In the genomic region with DNA sequence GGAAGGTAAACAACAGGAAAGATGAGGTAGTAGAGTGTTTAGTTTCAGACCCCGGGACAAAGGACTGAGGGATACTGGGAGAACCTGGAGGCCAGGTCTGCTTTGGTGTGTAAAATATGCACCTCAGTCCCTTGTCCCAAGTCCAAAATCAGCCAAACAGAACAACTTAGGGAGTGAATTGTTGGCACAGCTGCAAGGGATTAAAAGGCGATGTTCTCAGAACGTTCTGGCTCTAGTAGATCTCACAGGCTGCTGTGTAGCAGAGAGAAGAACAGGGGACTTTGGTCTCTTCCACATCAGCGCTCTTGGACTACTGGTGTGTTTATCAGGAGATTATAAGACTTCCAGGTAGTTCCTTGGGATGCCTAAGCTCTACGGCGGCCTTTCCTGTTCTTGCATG, we compare ENCODE assay signal across 12 mouse cellular contexts. TPM values are rescaled to one million over a fixed set of nuclear protein-coding genes. Genes with fewer than 3 reads are reported as not detected.
"Had no signal": no experiment of that assay in that cellular context is flagged by ENCODE, and none has a peak within 500 bp of the region (broad histone marks: within the 10 kb centered on the region; RNA-seq: fewer than 3 reads in every experiment).

No protein-coding gene starts in this region.

- H3K9ac ChIP-seq: hindbrain, embryonic 14.5 days; intestine, embryonic 15.5 days; liver, embryonic 14.5 days; midbrain, embryonic 12.5 days; neural tube, embryonic 13.5 days had no signal

- ATAC-seq: intestine, embryonic 15.5 days; midbrain, embryonic 16.5 days had no signal

- H3K36me3 ChIP-seq: intestine, embryonic 15.5 days; midbrain, embryonic 12.5 days; neural tube, embryonic 13.5 days had no signal

- H3K27me3 ChIP-seq: intestine, embryonic 15.5 days; midbrain, embryonic 12.5 days; neural tube, embryonic 13.5 days had no signal

- H3K9me3 ChIP-seq: intestine, embryonic 15.5 days; midbrain, embryonic 12.5 days; neural tube, embryonic 13.5 days had no signal

- H3K4me3 ChIP-seq: intestine, embryonic 15.5 days; left cerebral cortex, adult 2 months; midbrain, embryonic 12.5 days; neural tube, embryonic 13.5 days had no signal

- DNase-seq: liver; lung, adult 18-20 months had no signal

- H3K27ac ChIP-seq: hindbrain, embryonic 14.5 days; intestine, embryonic 15.5 days; left cerebral cortex, adult 2 months; liver, embryonic 14.5 days; midbrain, embryonic 12.5 days; neural tube, embryonic 13.5 days; stomach, postnatal 0 days had no signal

- H3K4me2 ChIP-seq: hindbrain, embryonic 14.5 days; intestine, embryonic 15.5 days; midbrain, embryonic 12.5 days; neural tube, embryonic 13.5 days had no signal

RNA-seq across cellular contexts. Expression of a gene that starts 6.6 kb away (rescaled TPM):
- polyA plus RNA-seq: intestine, embryonic 15.5 days; limb, embryonic 11.5 days; liver, embryonic 14.5 days; lung, embryonic 16.5 days; midbrain, embryonic 12.5 days; neural tube, embryonic 13.5 days; stomach, postnatal 0 days had no signal
